Mouse (Mus musculus) midbrain, embryonic 11.5 days (tissue): ENCODE results near the gene Pnpla2. TPM values are rescaled to one million over a fixed set of nuclear protein-coding genes. Genes with fewer than 3 reads are reported as not detected.

Experiments used
- ATAC-seq: fragments of 200-750 bp; cut with Nextera tagmentation; 2 replicates; pipeline ENCODE4 v1.8.0; 2017; ENCODE audit warnings: moderate TSS enrichment, moderate library complexity; ENCODE audit not compliant: low FRiP score
- DNase-seq: peaks from one replicate; pipeline ENCODE4 v3.0.0; 2015; ENCODE audit warnings: low spot score; ENCODE audit errors: missing footprints
- H3K27ac ChIP-seq: fragments of 300-500 bp; sonication (generic); 2 replicates; pipeline ENCODE4 v1.5.1; 2014; ENCODE audit warnings: low read depth, low read length
- H3K27me3 ChIP-seq: fragments of 300-500 bp; sonication (generic); 2 replicates; pipeline ENCODE4 v1.6.1; 2014; ENCODE audit warnings: mild to moderate bottlenecking, low read length, moderate library complexity, mixed read lengths; ENCODE audit not compliant: control insufficient read depth, insufficient read depth
- H3K36me3 ChIP-seq: fragments of 300-500 bp; sonication (generic); 2 replicates; pipeline ENCODE4 v1.6.1; 2014; ENCODE audit warnings: mild to moderate bottlenecking, low read length, moderate library complexity, mixed read lengths; ENCODE audit not compliant: control insufficient read depth, insufficient read depth
- H3K4me1 ChIP-seq: fragments of 300-500 bp; sonication (generic); 2 replicates; pipeline ENCODE4 v1.6.1; 2014; ENCODE audit warnings: low read length; ENCODE audit not compliant: control insufficient read depth, insufficient read depth
- H3K4me2 ChIP-seq: fragments of 300-500 bp; sonication (generic); 2 replicates; pipeline ENCODE4 v1.6.1; 2014; ENCODE audit warnings: mild to moderate bottlenecking, moderate library complexity
- H3K4me3 ChIP-seq: fragments of 300-500 bp; sonication (generic); 2 replicates; pipeline ENCODE4 v1.5.1; 2014; ENCODE audit warnings: low read depth, low read length
- H3K9ac ChIP-seq: fragments of 300-500 bp; sonication (generic); 2 replicates; pipeline ENCODE4 v1.6.1; 2014; ENCODE audit warnings: low read length
- H3K9me3 ChIP-seq: fragments of 300-500 bp; sonication (generic); 2 replicates; pipeline ENCODE4 v1.6.1; 2016; ENCODE audit warnings: low read length; ENCODE audit not compliant: control insufficient read depth
- WGBS: fragments of 180-500 bp; shearing (Covaris S2); extraction: QIAGEN DNeasy Blood & Tissue Kit; methylation state at CpG from one replicate; pipeline ENCODE4 v1.1.7; 2014; 5-methylcytosine and 5-hydroxymethylcytosine counted together
- polyA plus RNA-seq: library from polyadenylated mRNA; unstranded; fragments of >200 nt; fragmentation: Nextera tagmentation; extraction: Ambion mirVana; gene quantifications from 2 replicates; pipeline ENCODE4 v1.2.1, GENCODE M21; 2014

Gene Pnpla2
- polyA plus RNA-seq, 1 experiment from 2014 or later, result 12.7 TPM

- H3K9ac ChIP-seq, result no peak overlapping the region
- H3K27me3 ChIP-seq, result no peaks in the 10 kb centered on the region
- peaks cover 10% of the 10 kb centered on the region for H3K4me1 ChIP-seq
- no peak overlapping the region for H3K4me2 ChIP-seq
- no peak overlapping the region for H3K4me3 ChIP-seq
- no peaks in the 10 kb centered on the region for H3K36me3 ChIP-seq
- ATAC-seq, result no peak
- no peaks in the 10 kb centered on the region for H3K9me3 ChIP-seq
- WGBS, result 77% methylated on average over 6 of the region's 6 CpGs
- no peak for DNase-seq
- no peak overlapping the region for H3K27ac ChIP-seq
Observed at GRCm38 (mm10) chr7:141416144-141416841, 38.7 kb upstream of the Pnpla2 start.

GRCm38 (mm10) chr7:141417731-141418681 is 37.0 kb upstream of the Pnpla2 start:
- Histone ChIP-seq H3K9me3 (no peaks in the 10 kb centered on the region), H3K27me3 (no peaks in the 10 kb centered on the region), H3K4me3 (no peak overlapping the region), H3K27ac (no peak overlapping the region), H3K36me3 (no peaks in the 10 kb centered on the region), H3K9ac (no peak overlapping the region), H3K4me1 (peaks cover 10% of the 10 kb centered on the region), H3K4me2 (no peak overlapping the region)
- DNase-seq (no peak), ATAC-seq (no peak)
- WGBS, result 75% methylated on average over 8 of the region's 8 CpGs

GRCm38 (mm10) chr7:141418970-141419369 is 36.0 kb upstream of the Pnpla2 start:
- no peaks in the 10 kb centered on the region for H3K36me3 ChIP-seq
- no peaks in the 10 kb centered on the region for H3K9me3 ChIP-seq
- no peak overlapping the region for H3K4me2 ChIP-seq
- no peaks in the 10 kb centered on the region for H3K27me3 ChIP-seq
- no peak overlapping the region for H3K4me3 ChIP-seq
- no peak overlapping the region for H3K9ac ChIP-seq
- peaks cover 5% of the 10 kb centered on the region; the same call in 1 of the 2 replicates for H3K4me1 ChIP-seq
- ATAC-seq, result no peak
- no peak for DNase-seq
- no peak overlapping the region for H3K27ac ChIP-seq
- 90% methylated on average over 7 of the region's 7 CpGs for WGBS

- WGBS, result 84% methylated on average over 9 of the region's 9 CpGs
- DNase-seq (no peak), ATAC-seq (no peak)
- Histone ChIP-seq H3K36me3 (no peaks in the 10 kb centered on the region), H3K9ac (no peak overlapping the region), H3K27ac (no peak overlapping the region), H3K4me2 (no peak overlapping the region), H3K4me1 (no peaks in the 10 kb centered on the region), H3K27me3 (no peaks in the 10 kb centered on the region), H3K9me3 (no peaks in the 10 kb centered on the region), H3K4me3 (no peak overlapping the region)
Observed at GRCm38 (mm10) chr7:141420030-141420702, 34.8 kb upstream of the Pnpla2 start.

- DNase-seq (peak; percentile 60), ATAC-seq (no peak)
- H3K9me3 ChIP-seq, result no peaks in the 10 kb centered on the region
- H3K4me3 ChIP-seq, result no peak overlapping the region
- no peak overlapping the region for H3K4me2 ChIP-seq
- H3K4me1 ChIP-seq, result peaks cover 2% of the 10 kb centered on the region
- WGBS, result 83% methylated on average over 4 of the region's 4 CpGs
- H3K9ac ChIP-seq, result no peak overlapping the region
- H3K27me3 ChIP-seq, result no peaks in the 10 kb centered on the region; the same call in 1 of the 2 replicates
- H3K36me3 ChIP-seq, result no peaks in the 10 kb centered on the region
- H3K27ac ChIP-seq, result no peak overlapping the region
Observed at GRCm38 (mm10) chr7:141423811-141424210, 31.2 kb upstream of the Pnpla2 start.

- H3K27me3 ChIP-seq, result no peaks in the 10 kb centered on the region; the same call in 1 of the 2 replicates
- DNase-seq (no peak), ATAC-seq (no peak)
- no peaks in the 10 kb centered on the region; the same call in 1 of the 2 replicates for H3K36me3 ChIP-seq
- H3K4me2 ChIP-seq, result no peak overlapping the region
- H3K9ac ChIP-seq, result no peak overlapping the region
- no peak overlapping the region for H3K4me3 ChIP-seq
- H3K4me1 ChIP-seq, result peaks cover 12% of the 10 kb centered on the region
- H3K9me3 ChIP-seq, result no peaks in the 10 kb centered on the region
- no peak overlapping the region for H3K27ac ChIP-seq
- 85% methylated on average over 12 of the region's 12 CpGs for WGBS
Observed at GRCm38 (mm10) chr7:141426948-141427730, 27.9 kb upstream of the Pnpla2 start.

- H3K4me1 ChIP-seq, result peaks cover 13% of the 10 kb centered on the region
- no peaks in the 10 kb centered on the region; the same call in 1 of the 2 replicates for H3K27me3 ChIP-seq
- WGBS, result 55% methylated on average over 5 of the region's 5 CpGs
- H3K9me3 ChIP-seq, result no peaks in the 10 kb centered on the region
- peak overlapping the region; percentile 59 for H3K4me2 ChIP-seq
- peak overlapping the region; percentile 69 for H3K9ac ChIP-seq
- DNase-seq (no peak), ATAC-seq (no peak)
- H3K4me3 ChIP-seq, result peak overlapping the region; percentile 39
- H3K36me3 ChIP-seq, result no peaks in the 10 kb centered on the region; the same call in 1 of the 2 replicates
- no peak overlapping the region for H3K27ac ChIP-seq
Observed at GRCm38 (mm10) chr7:141428701-141429100, 26.3 kb upstream of the Pnpla2 start.

GRCm38 (mm10) chr7:141429310-141429709 is 25.7 kb upstream of the Pnpla2 start, which contains the start of gene Cend1:
TSS of gene Cend1 (minus strand) at chr7:141429491.
- peak within 1 kb of the TSS; percentile 39 for H3K4me3 ChIP-seq
- peak within 1 kb of the TSS; percentile 59 for H3K4me2 ChIP-seq
- peak within 1 kb of the TSS; percentile 25; the same call in 1 of the 2 replicates for H3K27ac ChIP-seq
- H3K9me3 ChIP-seq, result no peaks in the 10 kb centered on the region
- peaks cover 19% of the 10 kb centered on the region for H3K4me1 ChIP-seq
- WGBS, result 2% methylated on average over 19 of the region's 19 CpGs
- no peaks in the 10 kb centered on the region; the same call in 1 of the 2 replicates for H3K27me3 ChIP-seq
- peak within 1 kb of the TSS; percentile 69 for H3K9ac ChIP-seq
- H3K36me3 ChIP-seq, result no peaks in the 10 kb centered on the region; the same call in 1 of the 2 replicates
- peak; percentile 79 for ATAC-seq
- peak; percentile 91 for DNase-seq
